In genomic region chr5:134785691-134786371, GRCm38 (mm10) we compare ENCODE assay signal across 9 mouse cellular contexts. TPM values are rescaled to one million over a fixed set of nuclear protein-coding genes. Genes with fewer than 3 reads are reported as not detected.
DNase-seq lines count a peak whose midpoint lies in the region; ATAC-seq and TF ChIP-seq lines count a peak whose summit lies in the region.
"Had no signal": no experiment of that assay in that cellular context is flagged by ENCODE, and none has a peak within 500 bp of the region (broad histone marks: within the 10 kb centered on the region; RNA-seq: fewer than 3 reads in every experiment).

No protein-coding gene starts in this region.

- H3K36me3 ChIP-seq in intestine, embryonic 16.5 days (ENCODE audit: control insufficient read depth, insufficient read depth, low read length), result no peaks in the 10 kb centered on the region
- H3K36me3 ChIP-seq in intestine, postnatal 0 days (ENCODE audit: control insufficient read depth, insufficient read depth), result no peaks in the 10 kb centered on the region
- H3K36me3 ChIP-seq in heart, embryonic 11.5 days (ENCODE audit: control insufficient read depth, insufficient read depth, low read length), result no peaks in the 10 kb centered on the region
- no peaks in the 10 kb centered on the region for H3K36me3 ChIP-seq in midbrain, embryonic 12.5 days

- no peak overlapping the region for H3K4me2 ChIP-seq in intestine, embryonic 16.5 days (ENCODE audit: low read depth, low read length)
- H3K4me2 ChIP-seq in intestine, postnatal 0 days (replicated peaks; ENCODE audit: low read depth), result no peak overlapping the region
- H3K4me2 ChIP-seq in heart, embryonic 11.5 days, result no peak overlapping the region
- peak overlapping the region; percentile 26 for H3K4me2 ChIP-seq in midbrain, embryonic 12.5 days (replicated peaks)

- ATAC-seq in intestine, embryonic 16.5 days, result 0 out of 2 replicates have a peak, but pooled peaks have one; percentile 43
- ATAC-seq in intestine, postnatal 0 days, result no peak
- ATAC-seq in heart, embryonic 11.5 days (replicated peaks; ENCODE audit: insufficient number of reproducible peaks, low FRiP score, low TSS enrichment), result no peak
- ATAC-seq in midbrain, embryonic 12.5 days (ENCODE audit: low FRiP score, low read depth), result 0 out of 2 replicates have a peak, but pooled peaks have one; percentile 49

- no peak for TF ChIP-seq CTCF in intestine, postnatal 0 days (IDR thresholded peaks at IDR 0.05; ENCODE audit: low read depth)

- H3K9ac ChIP-seq in intestine, embryonic 16.5 days (ENCODE audit: low read depth, low read length), result 0 out of 2 replicates have a peak overlapping the region, but pooled peaks have one; percentile 1
- H3K9ac ChIP-seq in intestine, postnatal 0 days (ENCODE audit: low read depth, low read length), result no peak overlapping the region
- H3K9ac ChIP-seq in heart, embryonic 11.5 days (ENCODE audit: low read depth, low read length), result peak overlapping the region; percentile 59
- 0 out of 2 replicates have a peak overlapping the region, but pooled peaks have one; percentile 24 for H3K9ac ChIP-seq in midbrain, embryonic 12.5 days (replicated peaks)

- no peak overlapping the region for H3K27ac ChIP-seq in intestine, embryonic 16.5 days (ENCODE audit: low read length)
- no peak overlapping the region; the same call in 1 of the 2 replicates for H3K27ac ChIP-seq in intestine, postnatal 0 days (ENCODE audit: low read depth, low read length)
- H3K27ac ChIP-seq in heart, embryonic 11.5 days (ENCODE audit: low read depth, low read length), result peak overlapping the region; percentile 46; the same call in 1 of the 2 replicates
- H3K27ac ChIP-seq in midbrain, embryonic 12.5 days (replicated peaks), result peak overlapping the region; percentile 40

- H3K27me3 ChIP-seq in intestine, embryonic 16.5 days (replicated peaks; ENCODE audit: control insufficient read depth, insufficient read depth, low read length), result no peaks in the 10 kb centered on the region
- no peaks in the 10 kb centered on the region for H3K27me3 ChIP-seq in intestine, postnatal 0 days (replicated peaks; ENCODE audit: control insufficient read depth, insufficient read depth, low read length)
- no peaks in the 10 kb centered on the region for H3K27me3 ChIP-seq in heart, embryonic 11.5 days (ENCODE audit: control insufficient read depth, insufficient read depth, low read length)
- H3K27me3 ChIP-seq in midbrain, embryonic 12.5 days, result no peaks in the 10 kb centered on the region

- no peaks in the 10 kb centered on the region for H3K9me3 ChIP-seq in intestine, embryonic 16.5 days (ENCODE audit: control insufficient read depth, low read length)
- no peaks in the 10 kb centered on the region for H3K9me3 ChIP-seq in intestine, postnatal 0 days (ENCODE audit: control insufficient read depth)
- H3K9me3 ChIP-seq in heart, embryonic 11.5 days (replicated peaks; ENCODE audit: control insufficient read depth, low read length), result no peaks in the 10 kb centered on the region
- H3K9me3 ChIP-seq in midbrain, embryonic 12.5 days, result no peaks in the 10 kb centered on the region

- 60% methylated on average over 25 of the region's 25 CpGs for WGBS in intestine, embryonic 16.5 days
- 61% methylated on average over 25 of the region's 25 CpGs for WGBS in intestine, postnatal 0 days
- 54% methylated on average over 25 of the region's 25 CpGs for WGBS in heart, embryonic 11.5 days (ENCODE audit: insufficient replicate concordance)
- 19% methylated on average over 25 of the region's 25 CpGs for WGBS in midbrain, embryonic 12.5 days

- no peak overlapping the region for H3K4me3 ChIP-seq in intestine, embryonic 16.5 days (ENCODE audit: low read length)
- no peak overlapping the region for H3K4me3 ChIP-seq in intestine, postnatal 0 days (ENCODE audit: low read depth, low read length)
- no peak overlapping the region for H3K4me3 ChIP-seq in heart, embryonic 11.5 days (ENCODE audit: low read depth, low read length)
- H3K4me3 ChIP-seq in midbrain, embryonic 12.5 days, result no peak overlapping the region
- H3K4me3 ChIP-seq: myocyte had no signal

- peak; percentile 9 for DNase-seq in brain, adult 2 months (ENCODE audit: low read depth, low spot score)
- no peak for DNase-seq in spleen, postnatal 10 days (ENCODE audit: low spot score in 2 of 2)
- no peak for DNase-seq in kidney, postnatal 36 days
- no peak for DNase-seq in urinary bladder, postnatal 10 days (ENCODE audit: low spot score)

- no peaks in the 10 kb centered on the region for H3K4me1 ChIP-seq in intestine, embryonic 16.5 days (ENCODE audit: control insufficient read depth, insufficient read depth, low read length)
- H3K4me1 ChIP-seq in intestine, postnatal 0 days (replicated peaks; ENCODE audit: control insufficient read depth, insufficient read depth, low read length), result no peaks in the 10 kb centered on the region
- H3K4me1 ChIP-seq in heart, embryonic 11.5 days (ENCODE audit: control insufficient read depth, insufficient read depth, low read length), result peaks cover 18% of the 10 kb centered on the region
- H3K4me1 ChIP-seq in midbrain, embryonic 12.5 days, result peaks cover 7% of the 10 kb centered on the region

RNA-seq across cellular contexts. Expression of gene Eln, which starts 38.7 kb away (rescaled TPM):
- polyA plus RNA-seq in intestine, embryonic 16.5 days (2015; fragmentation: Nextera tagmentation; extraction: Ambion mirVana), result 50.5 and 65.8 TPM in 2 replicates
- 72.4 and 81.9 TPM in 2 replicates for polyA plus RNA-seq in intestine, postnatal 0 days (2015; fragmentation: Nextera tagmentation; extraction: Ambion mirVana)
- 24.3 and 27.7 TPM in 2 replicates for polyA plus RNA-seq in heart, embryonic 11.5 days (2014; fragmentation: Nextera tagmentation; extraction: Ambion mirVana)
- polyA plus RNA-seq in midbrain, embryonic 12.5 days (2016; fragmentation: Nextera tagmentation; extraction: Ambion mirVana), result 3.8 and 4.0 TPM in 2 replicates

Comparison
In these comparisons a context has a peak if more than half of its experiments do, and no peak if none do; other contexts are left out.
1. ATAC-seq: peak in intestine, embryonic 16.5 days (single experiment) and midbrain, embryonic 12.5 days (single experiment); none in intestine, postnatal 0 days (single experiment) and heart, embryonic 11.5 days (single experiment).
2. H3K27ac ChIP-seq: peak in heart, embryonic 11.5 days (single experiment) and midbrain, embryonic 12.5 days (single experiment); none in intestine, embryonic 16.5 days (single experiment) and intestine, postnatal 0 days (single experiment).